Mouse (Mus musculus): ENCODE results near the gene Itga9.

Itga9 gene

GRCm38 (mm10) chr9:118726550-118726949, 120.1 kb downstream of the Itga9 start:
- DNase-seq (ENCODE audit: low spot score in 2 of 2) = no peak

DNA sequence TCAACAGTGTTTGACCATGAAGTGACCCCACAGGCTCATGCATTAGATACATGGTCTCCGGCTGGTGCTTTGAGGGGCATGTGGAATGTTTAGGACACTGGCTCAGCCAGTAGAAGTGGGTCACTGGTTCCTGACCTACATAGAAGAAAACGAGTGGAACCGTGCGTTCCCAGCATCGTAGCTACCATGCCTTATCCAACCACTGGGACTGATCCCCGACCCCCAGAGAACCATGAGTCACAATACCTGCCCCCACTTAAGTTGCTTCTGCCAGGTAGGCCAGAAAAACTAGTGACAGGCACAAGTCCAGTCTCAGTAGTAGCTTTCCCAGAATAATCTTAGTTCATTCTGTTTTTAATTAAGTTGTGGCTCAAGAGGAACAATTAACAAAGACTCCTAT, 121.8 kb downstream of the Itga9 start:
- no peak for DNase-seq (ENCODE audit: low spot score in 2 of 2)

DNA sequence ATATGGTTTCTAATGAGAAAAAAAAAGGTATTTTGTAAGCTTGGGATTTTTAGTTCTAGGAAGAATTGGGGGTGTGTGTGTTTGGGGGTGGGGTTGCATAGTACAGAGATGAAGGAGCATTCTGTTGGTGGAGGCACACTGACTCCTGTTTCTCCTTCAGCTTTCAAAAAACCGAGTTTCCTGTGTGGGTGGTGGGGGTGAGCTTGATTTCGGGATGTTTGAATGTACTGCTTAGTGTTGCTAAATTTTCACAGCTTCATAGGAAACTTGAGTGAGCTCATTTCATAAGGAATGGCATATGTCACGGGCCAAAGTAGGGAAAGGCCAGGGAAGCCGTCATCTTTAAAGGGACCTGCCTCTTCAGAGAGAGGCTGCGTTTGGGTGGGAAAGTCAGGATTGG, 122.5 kb downstream of the Itga9 start:
- DNase-seq (ENCODE audit: low spot score in 2 of 2) = no peak

DNA sequence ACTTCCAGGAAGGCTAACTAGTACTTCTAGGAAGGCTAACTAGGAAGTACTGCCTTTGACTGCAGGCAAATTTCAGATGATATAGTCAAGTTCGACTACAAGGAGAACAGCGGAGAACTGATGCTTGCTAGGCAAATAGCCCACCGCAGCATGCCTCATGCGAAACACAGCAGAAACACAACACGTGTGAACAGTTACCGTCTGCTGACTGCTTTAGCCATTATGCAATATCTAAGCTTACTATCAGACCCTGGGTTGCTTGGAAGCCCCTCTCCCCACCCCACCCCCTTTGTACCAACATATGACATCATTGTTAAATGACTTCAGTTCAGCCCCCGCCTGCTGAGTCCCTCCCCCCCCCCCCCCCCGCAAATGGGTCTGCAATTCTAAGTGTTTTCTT, 123.7 kb downstream of the Itga9 start:
- no peak for DNase-seq (ENCODE audit: low spot score in 2 of 2)

DNA sequence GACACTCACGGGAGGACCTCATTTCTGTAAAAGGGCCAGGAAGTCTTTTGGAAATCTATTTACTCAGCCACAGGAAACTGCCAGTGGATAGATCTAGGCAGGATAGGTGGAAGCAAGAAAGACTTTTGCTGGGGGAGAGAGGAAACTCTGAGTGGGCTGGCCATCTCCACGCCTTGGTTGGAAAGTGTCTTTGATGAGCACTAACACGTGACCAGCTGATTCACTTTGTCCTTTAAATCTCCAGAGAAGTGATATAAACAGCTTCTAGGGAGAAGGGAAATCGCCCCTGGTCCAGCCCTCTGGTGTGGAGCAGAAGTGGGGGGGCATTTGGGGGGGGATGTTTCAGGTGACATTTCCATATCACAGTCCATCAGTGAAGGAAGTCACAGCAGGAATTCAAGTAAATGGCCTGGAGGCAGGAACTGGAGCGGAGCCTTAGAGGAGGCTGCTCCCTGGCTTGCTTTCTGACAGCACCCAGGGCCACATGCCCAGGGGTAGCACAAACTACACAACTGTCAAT, 124.4 kb downstream of the Itga9 start:
- no peak for DNase-seq (ENCODE audit: low spot score in 2 of 2)

- no peak for DNase-seq (ENCODE audit: low spot score in 2 of 2)
Measured at GRCm38 (mm10) chr9:118731650-118732049, 125.2 kb downstream of the Itga9 start.

- DNase-seq (ENCODE audit: low spot score in 2 of 2) = no peak
Measured at GRCm38 (mm10) chr9:118733601-118734000, 127.1 kb downstream of the Itga9 start.

- DNase-seq (ENCODE audit: low spot score in 2 of 2) = no peak
Measured at GRCm38 (mm10) chr9:118737124-118737523, 130.6 kb downstream of the Itga9 start.

DNA sequence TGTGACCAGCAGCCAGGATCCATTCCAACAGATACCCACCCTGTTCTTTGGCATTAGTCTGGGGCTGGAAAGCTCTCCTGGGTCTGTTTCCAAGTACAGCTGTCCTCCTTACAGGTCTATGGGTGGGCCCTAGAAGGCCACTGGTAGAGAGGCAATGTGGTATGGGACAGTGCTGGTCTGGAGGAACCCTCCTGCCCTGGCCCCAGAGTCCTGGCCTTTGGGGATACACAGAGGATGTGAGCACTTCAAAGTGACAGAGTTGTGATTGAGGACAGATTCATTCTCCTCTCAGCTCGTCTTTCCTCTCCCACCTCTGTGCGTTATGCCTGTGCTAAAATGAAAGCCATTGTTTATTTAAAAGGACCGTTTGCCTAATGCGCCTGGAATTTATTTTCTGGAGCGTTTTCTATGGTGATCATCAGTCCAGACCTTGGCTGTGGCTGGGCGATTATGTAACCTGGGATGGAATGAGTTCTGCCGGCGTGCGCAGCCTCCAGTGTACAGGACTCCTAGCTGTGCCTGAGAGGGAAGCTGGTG, 131.2 kb downstream of the Itga9 start:
- no peak for DNase-seq (ENCODE audit: low spot score in 2 of 2)

DNA sequence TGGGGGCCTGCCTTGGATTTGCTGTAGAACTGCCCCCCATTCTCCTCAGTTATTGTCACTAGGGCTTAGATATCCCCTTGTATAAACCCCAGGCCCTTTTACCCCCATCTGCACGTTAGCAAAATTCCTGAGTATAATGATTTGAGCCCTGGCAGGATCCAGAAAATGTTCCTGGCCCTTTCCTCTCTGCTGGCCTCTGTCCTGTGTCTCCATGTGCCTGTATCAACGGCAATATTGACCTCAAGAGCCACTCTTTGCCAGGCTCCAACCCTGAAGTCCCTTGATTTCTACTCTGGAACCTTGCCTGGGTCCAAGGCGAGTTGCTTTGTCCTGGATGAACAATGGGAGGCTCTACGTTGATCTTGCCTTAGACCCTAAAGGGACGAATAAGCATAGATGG, 131.8 kb downstream of the Itga9 start:
- no peak for DNase-seq (ENCODE audit: low spot score in 2 of 2)

GRCm38 (mm10) chr9:118739071-118739470, 132.6 kb downstream of the Itga9 start:
- DNase-seq (ENCODE audit: low spot score in 2 of 2) = no peak

DNA sequence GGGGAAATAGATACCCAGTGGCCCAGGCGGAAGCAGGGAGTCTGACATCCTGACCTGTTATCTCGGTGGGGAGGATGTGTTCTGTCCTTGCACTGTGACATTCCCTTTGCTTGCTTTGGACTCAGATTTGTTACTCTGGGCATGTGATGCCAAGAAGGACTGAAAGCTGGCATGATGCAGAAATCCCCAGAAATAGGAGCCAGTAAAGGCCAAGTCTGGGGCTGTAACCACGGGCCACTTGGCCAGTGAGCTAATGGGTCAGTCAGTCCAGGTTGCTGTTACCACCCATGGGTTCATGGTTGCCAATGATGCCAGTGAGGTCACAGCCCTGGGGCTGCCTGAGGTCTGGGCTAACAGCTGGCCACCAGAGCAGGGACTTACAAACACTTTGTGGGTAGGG, 133.2 kb downstream of the Itga9 start:
- DNase-seq (ENCODE audit: low spot score in 2 of 2) = no peak

- DNase-seq (ENCODE audit: low spot score in 2 of 2) = no peak
Measured at GRCm38 (mm10) chr9:118741268-118741667, 134.8 kb downstream of the Itga9 start.

- DNase-seq (ENCODE audit: low spot score in 2 of 2) = no peak
Measured at GRCm38 (mm10) chr9:118749335-118749949, 143.0 kb downstream of the Itga9 start.

DNA sequence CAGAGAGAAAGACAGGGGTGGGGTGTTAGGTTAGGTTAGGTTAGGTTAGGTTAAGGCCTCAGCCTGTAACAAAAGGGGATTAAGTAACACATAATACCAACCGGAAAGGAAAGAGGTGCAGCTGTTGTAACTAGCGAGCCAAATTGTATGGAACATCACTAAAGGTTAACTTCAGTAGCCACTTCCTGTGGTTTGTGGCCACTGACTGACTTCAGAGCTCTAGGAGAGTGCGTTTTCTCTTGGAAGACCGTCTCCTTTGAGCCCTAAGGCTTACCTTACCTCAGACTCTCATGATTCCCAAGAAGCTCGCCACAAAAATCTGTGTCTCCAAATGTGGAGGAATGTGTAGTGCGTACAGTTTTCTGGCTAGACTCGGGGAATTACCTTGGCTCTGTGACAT, 144.3 kb downstream of the Itga9 start:
- no peak for DNase-seq (ENCODE audit: low spot score in 2 of 2)

GRCm38 (mm10) chr9:118752376-118752775, 145.9 kb downstream of the Itga9 start:
- DNase-seq (ENCODE audit: low spot score in 2 of 2) = no peak

- no peak for DNase-seq (ENCODE audit: low spot score in 2 of 2)
Measured at GRCm38 (mm10) chr9:118759462-118759861, 153.0 kb downstream of the Itga9 start.

- DNase-seq (ENCODE audit: low spot score in 2 of 2) = no peak
Measured at GRCm38 (mm10) chr9:118761953-118762590, 155.6 kb downstream of the Itga9 start.

DNA sequence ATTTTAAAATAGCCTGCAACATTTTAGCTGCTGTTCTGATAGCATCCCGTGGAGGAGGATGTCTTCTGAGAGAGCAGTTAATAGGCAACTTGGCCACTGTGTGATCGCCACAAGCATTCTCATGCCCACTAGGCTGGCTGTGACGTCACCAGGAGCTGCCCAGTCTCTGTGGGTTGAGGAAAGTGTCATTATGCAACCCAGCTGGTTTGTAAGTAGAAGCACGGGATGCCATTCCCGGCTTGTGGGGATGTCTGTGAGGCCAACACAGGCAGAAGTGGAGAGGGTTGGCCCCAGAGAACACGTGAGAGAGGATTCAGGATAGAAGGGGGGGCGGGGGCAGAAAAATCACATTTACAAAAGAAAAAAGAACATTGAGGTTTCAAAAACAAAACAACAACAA, 156.3 kb downstream of the Itga9 start:
- no peak for DNase-seq (ENCODE audit: low spot score in 2 of 2)

DNA sequence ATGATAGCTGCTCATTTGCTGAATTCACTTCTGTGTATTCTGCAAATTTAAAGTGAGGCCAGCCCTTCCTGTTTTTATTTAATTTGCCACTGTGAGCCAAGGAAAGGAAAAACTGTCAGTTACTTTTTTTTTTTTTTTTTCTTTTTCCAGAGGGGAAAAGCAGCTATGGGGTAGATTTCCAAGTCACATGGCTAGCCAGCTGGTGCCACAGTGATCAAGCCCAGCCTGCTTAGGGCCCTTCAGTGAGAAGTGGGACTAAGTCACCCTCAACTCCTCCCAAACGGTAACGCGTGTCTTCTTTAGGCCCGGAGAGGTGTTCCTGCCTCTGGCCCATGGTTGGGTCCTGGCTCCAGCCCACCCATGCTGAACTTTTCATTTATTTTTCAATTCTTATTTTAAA, 156.7 kb downstream of the Itga9 start:
- no peak for DNase-seq (ENCODE audit: low spot score in 2 of 2)

GRCm38 (mm10) chr9:118763646-118764045, 157.2 kb downstream of the Itga9 start:
- DNase-seq (ENCODE audit: low spot score in 2 of 2) = no peak

- DNase-seq (ENCODE audit: low spot score in 2 of 2) = no peak
Measured at GRCm38 (mm10) chr9:118765059-118765458, 158.6 kb downstream of the Itga9 start.

GRCm38 (mm10) chr9:118767008-118767407, 160.5 kb downstream of the Itga9 start:
- no peak for DNase-seq (ENCODE audit: low spot score in 2 of 2)

All from spleen, postnatal 4 days (tissue).